Mouse (Mus musculus): ENCODE data around the gene Trrap. TPM values are rescaled to one million over a fixed set of nuclear protein-coding genes. Genes with fewer than 3 reads are reported as not detected.

The Trrap gene
- polyA plus RNA-seq, 1 experiment from 2014 or later, result 59.5 TPM

DNA sequence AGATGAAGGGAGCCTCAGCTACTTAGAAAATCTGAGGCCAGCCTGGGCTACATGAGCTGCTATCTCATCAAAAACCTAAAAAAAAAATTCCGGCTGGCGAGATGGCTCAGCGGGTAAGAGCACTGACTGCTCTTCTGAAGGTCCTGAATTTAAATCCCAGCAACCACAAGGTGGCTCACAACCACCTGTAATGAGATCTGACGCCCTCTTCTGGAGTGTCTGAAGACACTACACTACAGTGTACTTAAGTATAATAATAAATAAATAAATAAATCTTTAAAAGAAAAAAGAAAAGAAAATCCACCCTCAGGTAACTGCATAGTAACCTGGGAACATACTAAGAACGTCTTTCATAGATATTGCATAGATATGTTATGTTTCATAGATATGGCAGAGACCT, 25.8 kb downstream of the Trrap start:
- Histone ChIP-seq H3K4me3 (no peak overlapping the region), H3K9ac (no peak overlapping the region), H3K27me3 (no peaks in the 10 kb centered on the region), H3K36me3 (peaks cover 98% of the 10 kb centered on the region), H3K9me3 (no peaks in the 10 kb centered on the region), H3K27ac (no peak overlapping the region), H3K4me2 (no peak overlapping the region), H3K4me1 (no peaks in the 10 kb centered on the region)
- ATAC-seq (ENCODE audit: insufficient number of reproducible peaks, low FRiP score, low TSS enrichment, low read depth), result no peak
- 84% methylated on average over 5 of the region's 5 CpGs for WGBS

DNA sequence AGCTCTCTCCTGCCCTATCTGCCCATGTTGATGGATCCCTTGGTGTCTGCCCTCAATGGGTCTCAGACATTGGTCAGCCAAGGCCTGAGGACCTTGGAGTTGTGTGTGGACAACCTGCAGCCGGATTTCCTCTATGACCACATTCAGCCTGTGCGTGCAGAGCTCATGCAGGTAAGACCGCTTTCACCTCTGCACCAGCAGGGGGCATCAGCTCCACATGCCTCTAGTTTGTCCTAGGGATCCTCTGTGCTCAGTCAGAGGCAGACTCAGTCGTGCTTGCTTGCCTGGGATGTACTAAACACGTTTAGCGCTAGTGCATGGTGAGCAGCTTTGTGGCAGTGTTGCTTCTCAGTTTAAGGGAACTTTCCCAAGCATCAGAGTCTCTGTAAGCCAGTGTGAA, 27.2 kb downstream of the Trrap start:
- Histone ChIP-seq H3K9me3 (no peaks in the 10 kb centered on the region), H3K27ac (no peak overlapping the region), H3K4me1 (no peaks in the 10 kb centered on the region), H3K9ac (no peak overlapping the region), H3K4me2 (no peak overlapping the region), H3K4me3 (no peak overlapping the region), H3K36me3 (peaks cover 98% of the 10 kb centered on the region), H3K27me3 (no peaks in the 10 kb centered on the region)
- no peak for ATAC-seq (ENCODE audit: insufficient number of reproducible peaks, low FRiP score, low TSS enrichment, low read depth)
- WGBS, result 71% methylated on average over 6 of the region's 6 CpGs

DNA sequence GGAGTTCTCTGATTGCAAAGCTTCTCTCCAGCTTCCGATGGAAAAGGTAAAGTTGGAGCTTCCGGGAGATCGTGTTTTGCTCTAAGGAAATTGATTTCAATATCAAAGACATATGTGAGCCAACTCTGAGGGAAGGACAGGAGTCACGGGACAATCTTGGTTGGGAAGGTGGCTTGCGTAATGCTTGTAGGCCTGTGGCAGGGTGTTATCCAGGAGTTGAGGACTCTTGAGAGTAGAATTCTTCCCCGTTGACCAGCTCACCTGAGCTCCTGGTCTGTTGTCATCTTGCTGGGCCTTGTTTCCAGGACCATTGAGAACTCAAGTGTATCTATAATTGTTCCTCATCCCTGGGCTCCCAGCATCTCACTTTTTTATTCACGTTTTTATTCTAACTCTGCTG, 29.6 kb downstream of the Trrap start:
- Histone ChIP-seq H3K9me3 (no peaks in the 10 kb centered on the region), H3K27ac (no peak overlapping the region), H3K27me3 (no peaks in the 10 kb centered on the region), H3K4me2 (no peak overlapping the region), H3K4me1 (no peaks in the 10 kb centered on the region), H3K9ac (no peak overlapping the region), H3K4me3 (no peak overlapping the region), H3K36me3 (peaks cover 98% of the 10 kb centered on the region)
- no peak for ATAC-seq (ENCODE audit: insufficient number of reproducible peaks, low FRiP score, low TSS enrichment, low read depth)
- WGBS, result 89% methylated on average over 7 of the region's 7 CpGs

DNA sequence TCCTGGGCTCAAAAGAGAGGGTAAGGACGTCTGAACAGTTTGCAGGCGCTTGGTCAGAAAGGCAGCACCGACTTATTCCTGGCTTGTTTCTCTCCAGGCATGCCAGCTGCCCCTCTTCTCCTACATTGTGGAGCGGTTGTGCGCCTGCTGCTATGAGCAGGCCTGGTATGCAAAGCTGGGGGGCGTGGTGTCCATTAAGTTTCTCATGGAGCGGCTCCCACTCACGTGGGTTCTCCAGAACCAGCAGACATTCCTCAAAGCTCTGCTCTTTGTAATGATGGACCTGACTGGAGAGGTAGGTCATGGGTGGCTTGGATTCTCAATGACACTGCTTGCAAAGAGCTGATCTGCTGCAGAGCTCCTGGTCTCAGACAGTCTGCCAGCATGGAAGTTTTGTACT, 35.5 kb downstream of the Trrap start:
- H3K9ac ChIP-seq, result no peak overlapping the region
- no peaks in the 10 kb centered on the region for H3K27me3 ChIP-seq
- H3K4me3 ChIP-seq, result no peak overlapping the region
- H3K27ac ChIP-seq, result no peak overlapping the region
- no peaks in the 10 kb centered on the region for H3K9me3 ChIP-seq
- H3K4me2 ChIP-seq, result no peak overlapping the region
- no peaks in the 10 kb centered on the region for H3K4me1 ChIP-seq
- WGBS, result 94% methylated on average over 8 of the region's 8 CpGs
- no peak for ATAC-seq (ENCODE audit: insufficient number of reproducible peaks, low FRiP score, low TSS enrichment, low read depth)
- H3K36me3 ChIP-seq, result peaks cover 99% of the 10 kb centered on the region

DNA sequence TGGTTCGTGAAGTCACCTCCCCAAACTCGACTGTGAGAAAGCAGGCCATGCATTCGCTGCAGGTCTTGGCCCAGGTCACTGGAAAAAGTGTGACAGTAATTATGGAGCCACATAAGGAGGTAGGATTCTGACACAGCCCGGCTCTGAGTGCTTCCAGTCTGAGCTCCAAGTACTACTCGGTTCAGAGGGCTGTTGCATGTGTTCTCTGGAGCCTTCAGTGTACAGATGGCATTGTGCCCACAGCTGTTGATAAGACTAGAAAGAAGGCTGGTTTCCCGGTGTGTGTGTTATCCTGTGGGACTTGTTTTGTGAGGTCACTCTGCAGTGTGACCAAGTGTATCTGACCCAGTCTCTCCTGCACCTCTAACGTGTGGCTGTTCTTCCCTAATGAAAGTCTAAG, 36.6 kb downstream of the Trrap start:
- H3K9ac ChIP-seq, result no peak overlapping the region
- H3K27ac ChIP-seq, result no peak overlapping the region
- ATAC-seq (ENCODE audit: insufficient number of reproducible peaks, low FRiP score, low TSS enrichment, low read depth), result no peak
- H3K4me2 ChIP-seq, result no peak overlapping the region
- H3K4me1 ChIP-seq, result no peaks in the 10 kb centered on the region
- H3K9me3 ChIP-seq, result no peaks in the 10 kb centered on the region
- WGBS, result 87% methylated on average over 7 of the region's 7 CpGs
- H3K4me3 ChIP-seq, result no peak overlapping the region
- peaks cover 99% of the 10 kb centered on the region for H3K36me3 ChIP-seq
- no peaks in the 10 kb centered on the region for H3K27me3 ChIP-seq

DNA sequence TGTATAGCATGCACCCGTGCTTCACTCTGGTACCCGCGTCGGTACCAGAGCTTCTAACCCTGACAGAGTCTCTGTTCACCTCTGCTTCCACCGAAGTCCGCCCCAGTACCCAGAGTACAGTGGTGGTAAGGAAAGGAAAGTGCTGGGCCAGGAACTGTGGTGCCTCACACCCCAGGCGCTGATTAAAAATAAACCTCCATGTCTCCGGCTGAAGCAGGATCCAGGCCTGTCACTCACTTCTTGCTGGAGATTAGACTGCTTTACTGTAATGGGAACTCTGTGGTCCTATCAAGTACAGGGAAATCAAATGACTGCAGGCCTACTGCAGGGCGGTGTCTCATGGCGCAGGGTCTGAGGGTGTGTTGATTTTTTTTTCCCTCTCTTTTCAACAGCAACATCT, 39.4 kb downstream of the Trrap start:
- WGBS, result 95% methylated on average over 10 of the region's 10 CpGs
- Histone ChIP-seq H3K36me3 (peaks cover 99% of the 10 kb centered on the region), H3K9me3 (no peaks in the 10 kb centered on the region), H3K4me3 (no peak overlapping the region), H3K4me2 (no peak overlapping the region), H3K9ac (no peak overlapping the region), H3K4me1 (no peaks in the 10 kb centered on the region), H3K27ac (no peak overlapping the region), H3K27me3 (no peaks in the 10 kb centered on the region)
- no peak for ATAC-seq (ENCODE audit: insufficient number of reproducible peaks, low FRiP score, low TSS enrichment, low read depth)

DNA sequence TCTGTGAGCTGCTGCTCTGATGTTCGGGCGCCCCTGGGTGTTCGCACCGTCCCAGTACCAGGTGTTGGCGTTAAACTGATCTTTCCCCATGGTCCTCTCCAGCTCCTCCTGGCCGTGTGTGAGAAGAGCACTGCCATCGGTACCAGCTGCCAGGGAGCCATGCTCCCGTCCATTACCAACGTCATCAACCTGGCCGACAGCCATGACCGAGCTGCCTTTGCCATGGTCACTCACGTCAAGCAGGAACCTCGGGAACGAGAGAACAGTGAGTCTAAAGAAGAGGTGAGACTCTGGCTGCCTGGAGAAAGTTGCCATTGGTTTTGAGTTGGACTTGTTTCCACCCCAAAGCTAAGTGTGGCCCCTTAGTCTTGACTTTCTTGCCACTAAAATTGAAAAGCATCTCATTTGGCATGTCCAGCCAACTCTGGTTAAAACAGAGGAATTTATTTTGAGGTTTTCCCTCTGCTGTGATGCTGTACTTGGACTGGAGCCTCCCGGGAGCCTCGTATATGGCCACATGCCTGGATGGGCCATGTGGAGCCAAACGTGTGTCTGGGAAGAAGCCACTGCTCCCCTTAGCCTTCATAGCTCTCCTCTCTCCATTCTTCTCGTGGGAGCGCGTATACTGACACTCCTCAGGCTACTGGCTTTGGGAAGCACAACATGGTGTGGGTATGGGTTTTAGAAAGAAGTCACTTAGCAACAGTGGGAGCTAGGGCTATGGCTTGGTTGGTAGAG, 61.0 kb downstream of the Trrap start:
- Histone ChIP-seq H3K4me1 (no peaks in the 10 kb centered on the region), H3K27me3 (no peaks in the 10 kb centered on the region), H3K4me3 (no peak overlapping the region), H3K4me2 (no peak overlapping the region), H3K27ac (no peak overlapping the region), H3K9me3 (no peaks in the 10 kb centered on the region), H3K9ac (no peak overlapping the region), H3K36me3 (peaks cover 100% of the 10 kb centered on the region)
- no peak for ATAC-seq (ENCODE audit: insufficient number of reproducible peaks, low FRiP score, low TSS enrichment, low read depth)
- 91% methylated on average over 20 of the region's 20 CpGs for WGBS

DNA sequence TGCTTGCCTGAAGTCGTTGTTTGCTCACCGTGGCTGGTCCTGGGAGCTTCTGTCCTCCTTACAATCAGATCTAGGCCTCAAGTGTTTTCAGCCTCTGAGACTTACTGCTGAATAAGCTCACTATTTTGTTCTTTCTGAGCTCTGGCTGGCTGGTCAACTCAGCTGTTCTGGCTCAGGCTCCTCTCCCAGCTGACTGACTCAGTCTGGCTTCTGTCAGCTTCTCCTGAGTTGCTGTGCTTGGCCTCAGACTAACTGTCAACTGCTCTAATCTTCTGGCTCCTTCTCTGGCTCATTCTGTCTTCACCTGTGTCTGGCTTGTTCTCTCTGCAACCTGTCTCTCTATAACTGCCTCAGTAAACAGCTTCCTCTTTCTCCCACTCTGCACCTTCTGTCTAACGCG, 62.1 kb downstream of the Trrap start:
- no peak overlapping the region for H3K9ac ChIP-seq
- H3K27me3 ChIP-seq, result no peaks in the 10 kb centered on the region
- no peaks in the 10 kb centered on the region for H3K4me1 ChIP-seq
- no peak overlapping the region for H3K27ac ChIP-seq
- no peak for ATAC-seq (ENCODE audit: insufficient number of reproducible peaks, low FRiP score, low TSS enrichment, low read depth)
- no peak overlapping the region for H3K4me2 ChIP-seq
- H3K9me3 ChIP-seq, result no peaks in the 10 kb centered on the region
- no peak overlapping the region for H3K4me3 ChIP-seq
- WGBS, result 97% methylated on average over 4 of the region's 4 CpGs
- peaks cover 100% of the 10 kb centered on the region for H3K36me3 ChIP-seq

DNA sequence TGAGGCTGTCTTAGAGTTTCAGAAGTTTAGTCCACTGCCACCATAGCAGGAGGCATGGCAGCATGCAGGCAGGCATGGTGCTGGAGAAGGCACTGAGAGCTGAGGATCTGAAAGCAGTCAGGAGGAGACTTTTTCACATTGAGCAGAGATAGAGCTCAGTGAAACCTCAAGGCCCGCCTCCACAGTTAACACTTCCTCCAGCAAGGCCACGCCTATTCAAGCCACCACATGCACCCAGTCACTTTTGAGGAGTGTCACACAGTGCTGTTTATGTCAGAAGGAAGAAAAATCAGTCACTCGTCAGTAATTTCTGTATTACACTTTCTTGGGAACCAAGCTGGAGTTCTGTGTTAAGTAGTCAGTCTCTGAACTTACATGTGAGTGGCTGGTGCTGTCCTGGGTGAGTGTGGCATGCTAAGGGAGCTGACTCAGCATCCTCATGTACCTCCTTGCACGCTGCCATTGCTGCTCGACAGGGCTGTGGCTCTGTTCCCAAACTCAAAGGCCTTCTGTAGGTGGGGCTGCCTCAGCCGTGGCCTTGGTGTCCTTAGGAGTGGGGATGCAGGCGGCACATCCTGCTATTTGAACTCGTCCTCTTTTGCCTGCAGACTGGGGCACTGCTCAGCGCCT, 64.4 kb downstream of the Trrap start:
- 81% methylated on average over 9 of the region's 9 CpGs for WGBS
- Histone ChIP-seq H3K27ac (0 out of 2 replicates have a peak overlapping the region, but pooled peaks have one; percentile 11), H3K9ac (no peak overlapping the region), H3K4me2 (no peak overlapping the region), H3K4me1 (no peaks in the 10 kb centered on the region), H3K4me3 (no peak overlapping the region), H3K36me3 (peaks cover 100% of the 10 kb centered on the region), H3K27me3 (no peaks in the 10 kb centered on the region), H3K9me3 (no peaks in the 10 kb centered on the region)
- ATAC-seq (ENCODE audit: insufficient number of reproducible peaks, low FRiP score, low TSS enrichment, low read depth), result no peak

DNA sequence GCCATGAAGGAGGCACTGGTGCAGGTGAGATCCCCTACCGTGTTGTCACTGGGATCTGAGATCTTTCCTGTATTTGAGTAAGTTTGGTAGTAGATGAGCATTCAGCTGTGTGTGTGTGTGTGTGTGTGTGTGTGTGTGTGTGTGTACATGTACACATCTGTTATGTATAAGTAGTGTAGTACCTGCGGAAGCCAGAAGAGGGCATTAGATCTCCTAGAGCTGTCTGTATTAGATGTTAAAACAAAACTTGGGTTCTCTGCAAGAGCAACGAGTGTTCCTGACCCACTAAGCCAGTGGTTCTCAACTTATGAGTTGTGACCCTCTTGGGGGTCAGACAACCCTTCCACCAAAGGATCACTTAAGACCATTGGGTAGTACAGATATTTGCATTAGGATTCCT, 68.6 kb downstream of the Trrap start:
- no peaks in the 10 kb centered on the region for H3K4me1 ChIP-seq
- no peaks in the 10 kb centered on the region for H3K27me3 ChIP-seq
- no peak overlapping the region for H3K9ac ChIP-seq
- no peaks in the 10 kb centered on the region for H3K9me3 ChIP-seq
- no peak overlapping the region for H3K4me3 ChIP-seq
- no peak overlapping the region for H3K27ac ChIP-seq
- WGBS, result 93% methylated on average over 3 of the region's 3 CpGs
- H3K4me2 ChIP-seq, result no peak overlapping the region
- no peak for ATAC-seq (ENCODE audit: insufficient number of reproducible peaks, low FRiP score, low TSS enrichment, low read depth)
- H3K36me3 ChIP-seq, result peaks cover 99% of the 10 kb centered on the region

DNA sequence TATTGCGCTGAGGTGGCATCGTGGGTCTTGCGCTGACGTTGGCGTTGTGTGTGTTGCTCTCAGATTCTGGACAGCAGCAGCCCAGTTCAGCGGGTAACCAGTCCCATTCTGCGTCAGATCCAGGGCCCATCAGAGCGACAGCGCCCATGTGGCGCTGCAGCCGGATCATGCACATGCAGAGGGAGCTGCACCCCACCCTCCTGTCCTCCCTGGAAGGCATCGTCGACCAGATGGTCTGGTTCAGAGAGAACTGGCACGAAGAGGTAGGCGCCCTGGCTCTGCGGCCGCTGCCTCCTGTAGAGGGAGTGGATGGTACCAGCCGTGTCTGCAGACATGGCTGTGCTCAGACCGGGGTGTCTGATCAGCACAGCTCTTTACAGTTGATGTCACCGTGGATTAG, 77.8 kb downstream of the Trrap start:
- Histone ChIP-seq H3K36me3 (peaks cover 99% of the 10 kb centered on the region), H3K4me2 (no peak overlapping the region), H3K27ac (no peak overlapping the region), H3K4me1 (no peaks in the 10 kb centered on the region), H3K27me3 (no peaks in the 10 kb centered on the region), H3K9ac (no peak overlapping the region), H3K9me3 (no peaks in the 10 kb centered on the region), H3K4me3 (no peak overlapping the region)
- no peak for ATAC-seq (ENCODE audit: insufficient number of reproducible peaks, low FRiP score, low TSS enrichment, low read depth)
- 94% methylated on average over 20 of the region's 20 CpGs for WGBS

DNA sequence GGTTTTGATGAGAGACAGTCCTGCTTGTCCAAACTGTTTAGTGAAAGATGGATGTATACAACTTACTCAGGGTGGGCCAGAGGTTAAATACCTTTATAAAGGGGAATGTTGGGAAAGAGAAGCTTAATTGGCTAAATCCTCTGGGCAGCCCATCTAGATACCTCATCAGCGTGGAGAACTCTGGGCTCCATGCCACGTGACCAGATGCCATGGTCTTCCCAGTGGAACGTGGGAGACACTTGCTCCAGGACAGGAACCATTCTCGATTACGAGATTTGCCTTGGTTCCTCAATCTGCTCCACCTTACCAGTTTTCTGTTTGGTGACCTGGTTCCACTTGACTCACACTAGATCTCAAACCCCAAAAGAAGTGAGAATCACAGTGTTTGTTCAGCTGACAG, 81.2 kb downstream of the Trrap start:
- Histone ChIP-seq H3K4me3 (no peak overlapping the region), H3K36me3 (peaks cover 99% of the 10 kb centered on the region), H3K4me1 (no peaks in the 10 kb centered on the region), H3K27ac (no peak overlapping the region), H3K27me3 (no peaks in the 10 kb centered on the region), H3K9me3 (no peaks in the 10 kb centered on the region), H3K9ac (no peak overlapping the region), H3K4me2 (no peak overlapping the region)
- no peak for ATAC-seq (ENCODE audit: insufficient number of reproducible peaks, low FRiP score, low TSS enrichment, low read depth)
- WGBS, result 72% methylated on average over 5 of the region's 5 CpGs
